Comparison of ENCODE assay signal across 19 mouse cellular contexts in genomic region chr9:88731728-88732127, GRCm38 (mm10). TPM values are rescaled to one million over a fixed set of nuclear protein-coding genes. Genes with fewer than 3 reads are reported as not detected.
A peak's percentile ranks its signal among the peaks of the same experiment; 100 is the strongest.
DNase-seq lines count a peak whose midpoint lies in the region; ATAC-seq and TF ChIP-seq lines count a peak whose summit lies in the region.
"Not testable (repeated sequence)": the region's sequence is repeated elsewhere in the genome, so short reads cannot be mapped to it uniquely, and the experiment has no call there.
"Had no signal": no experiment of that assay in that cellular context is flagged by ENCODE, and none has a peak within 500 bp of the region (broad histone marks: within the 10 kb centered on the region; RNA-seq: fewer than 3 reads in every experiment).

Bcl2a1d (minus strand) TSS chr9:88731914.

- not testable (repeated sequence) for H3K27ac ChIP-seq in liver, embryonic 14.5 days
- peak within 1 kb of the TSS; percentile 65 for H3K27ac ChIP-seq in spleen, adult 2 months (ENCODE audit: insufficient read depth, low read length)

- not testable (repeated sequence) for H3K9me3 ChIP-seq in liver, embryonic 14.5 days (ENCODE audit: control insufficient read depth, low read length)

- TF ChIP-seq POLR2A in spleen, adult 2 months (IDR thresholded peaks at IDR 0.05; ENCODE audit: low read depth, low read length) = not testable (repeated sequence)

- H3K4me3 ChIP-seq in liver, embryonic 14.5 days (ENCODE audit: insufficient read depth in 1 of 2, low read depth in 2 of 2, low read length in 2 of 2) = not testable (repeated sequence)
- H3K4me3 ChIP-seq in spleen, adult 2 months (ENCODE audit: extremely low read depth, insufficient read depth, insufficient read length) = peak within 1 kb of the TSS; percentile 38; the same call in 1 of the 2 replicates

- H3K4me2 ChIP-seq in liver, embryonic 14.5 days (ENCODE audit: low read depth) = not testable (repeated sequence)

- not testable (repeated sequence) for TF ChIP-seq EP300 in liver, embryonic 14.5 days (IDR thresholded peaks at IDR 0.05; ENCODE audit: low read depth)

- H3K36me3 ChIP-seq in liver, embryonic 14.5 days (replicated peaks; ENCODE audit: control insufficient read depth, insufficient read depth, low read depth); spleen, adult 2 months (ENCODE audit: control insufficient read depth, insufficient read depth, low read length): not testable (repeated sequence)

- H3K4me1 ChIP-seq in liver, embryonic 14.5 days (replicated peaks; ENCODE audit: control insufficient read depth in 2 of 2, insufficient read depth in 2 of 2, low read length in 1 of 2); spleen, adult 2 months (ENCODE audit: control insufficient read depth, insufficient read depth, insufficient read length): not testable (repeated sequence)

- 27% methylated on average over 5 of the region's 5 CpGs for WGBS in liver, embryonic 14.5 days (ENCODE audit: insufficient replicate concordance)
- WGBS in spleen, adult 2 months = 15% methylated on average over 5 of the region's 5 CpGs

- not testable (repeated sequence) for TF ChIP-seq CTCF in liver, embryonic 14.5 days (IDR thresholded peaks at IDR 0.05; ENCODE audit: low read depth); spleen, adult 2 months (IDR thresholded peaks at IDR 0.05; ENCODE audit: extremely low read depth, insufficient read depth, insufficient read length, insufficient replicate concordance)

- DNase-seq in CD4-positive helper T cell, adult 2 months (ENCODE audit: low read depth, low spot score) = peak; percentile 86
- DNase-seq in T-cell, adult 2 months (ENCODE audit: low spot score) = peak; percentile 75
- DNase-seq in liver, embryonic 14.5 days (ENCODE audit: low read depth in 3 of 3, low spot score in 3 of 3) = not testable (repeated sequence)
- DNase-seq in lung, postnatal 25 days (ENCODE audit: low spot score) = peak; percentile 41
- peak; percentile 78 for DNase-seq in naive thymus-derived CD4-positive, alpha-beta T cell, adult 2 months (ENCODE audit: low read depth)
- DNase-seq in spleen, adult 2 months (ENCODE audit: low read depth in 1 of 2, low spot score in 2 of 2) = peak; percentile 39 to 52
- DNase-seq in thymus, postnatal 25 days = peak; percentile 42

- H3K27me3 ChIP-seq in liver, embryonic 14.5 days (ENCODE audit: control insufficient read depth, insufficient read depth, low read length); spleen, adult 2 months (ENCODE audit: control insufficient read depth, insufficient read depth, low read length): not testable (repeated sequence)

- H3K9ac ChIP-seq in liver, embryonic 14.5 days (replicated peaks) = not testable (repeated sequence)

- ATAC-seq in granulocyte monocyte progenitor cell, adult 5-6 weeks (replicated peaks; ENCODE audit: poor library complexity, severe bottlenecking) = peak; percentile 66
- ATAC-seq in liver, embryonic 14.5 days (ENCODE audit: insufficient read depth) = peak; percentile 8; the same call in 1 of the 2 replicates

RNA-seq across cellular contexts. Expression of gene Bcl2a1d, which starts in this region (rescaled TPM):
- total RNA-seq in granulocyte monocyte progenitor cell, adult 5-6 weeks (2014; fragmentation: Nextera tagmentation) = not detected in 2 replicates
- 1.5 TPM in 1 of 2 replicates, not detected in the other for total RNA-seq in granulocyte monocyte progenitor cell, adult 5-6 weeks (2017)
- 0.16 and 0.17 TPM in 2 replicates for polyA plus RNA-seq in liver, embryonic 14.5 days (2012; rRNA removed)
- polyA plus RNA-seq in liver, embryonic 14.5 days (2014; fragmentation: Nextera tagmentation; extraction: Ambion mirVana) = 0.30 and 0.50 TPM in 2 replicates
- 8.8 and 13.9 TPM in 2 replicates for polyA plus RNA-seq in spleen, adult 2 months (2012; rRNA removed)
- total RNA-seq: gastrocnemius, adult 8-10 months; layer of hippocampus, adult 2 months had no signal
- polyA plus RNA-seq: cortical plate, adult 2 months; embryonic facial prominence, embryonic 10.5 days; forebrain, embryonic 15.5 days; heart, embryonic 11.5 days; heart, postnatal 0 days; kidney, embryonic 14.5 days; limb, embryonic 10.5 days; midbrain, embryonic 13.5 days; testis, adult 2 months had no signal

Comparison
In these comparisons a context has a peak if more than half of its experiments do, and no peak if none do; other contexts are left out.
1. Peak in ATAC-seq in liver, embryonic 14.5 days; RNA of the gene not detected or under 1 TPM.